ENCODE assay signal across 15 mouse cellular contexts in genomic region chr14:76471301-76471700, GRCm38 (mm10). TPM values are rescaled to one million over a fixed set of nuclear protein-coding genes. Genes with fewer than 3 reads are reported as not detected.
A peak's percentile ranks its signal among the peaks of the same experiment; 100 is the strongest.
DNase-seq lines count a peak whose midpoint lies in the region; ATAC-seq lines count a peak whose summit lies in the region.
"Had no signal": no experiment of that assay in that cellular context is flagged by ENCODE, and none has a peak within 500 bp of the region (broad histone marks: within the 10 kb centered on the region; RNA-seq: fewer than 3 reads in every experiment).

No protein-coding gene starts in this region.

- DNase-seq in adrenal gland, postnatal 36 days: peak; percentile 14 to 32
- DNase-seq in adrenal gland, postnatal 4 days (ENCODE audit: low spot score in 2 of 2): no peak
- no peak for DNase-seq in intestine, embryonic 14.5 days (ENCODE audit: low spot score)
- peak; percentile 51 for DNase-seq in midbrain, embryonic 11.5 days (ENCODE audit: low spot score, missing footprints)
- no peak for DNase-seq in midbrain, embryonic 10.5 days (ENCODE audit: low spot score)
- peak; percentile 42 for DNase-seq in kidney, postnatal 10 days
- no peak for DNase-seq in cerebellum, adult 9-10 months
- DNase-seq: cerebellum, adult 11-12 months; left cerebral cortex, postnatal 4 days; liver, embryonic 13.5 days had no signal

- no peak overlapping the region for H3K27ac ChIP-seq in intestine, embryonic 14.5 days (ENCODE audit: low read depth)
- no peak overlapping the region for H3K27ac ChIP-seq in intestine, embryonic 15.5 days
- no peak overlapping the region for H3K27ac ChIP-seq in midbrain, embryonic 11.5 days (ENCODE audit: low read depth, low read length)
- H3K27ac ChIP-seq in midbrain, embryonic 10.5 days (replicated peaks): no peak overlapping the region
- H3K27ac ChIP-seq: forebrain, embryonic 10.5 days; liver, embryonic 13.5 days; stomach, postnatal 0 days had no signal

- WGBS in intestine, embryonic 14.5 days: 70% methylated on average over 19 of the region's 19 CpGs
- 67% methylated on average over 19 of the region's 19 CpGs for WGBS in intestine, embryonic 15.5 days
- 75% methylated on average over 19 of the region's 19 CpGs for WGBS in midbrain, embryonic 11.5 days
- WGBS in midbrain, embryonic 10.5 days: 74% methylated on average over 19 of the region's 19 CpGs

- 0 out of 2 replicates have a peak, but pooled peaks have one; percentile 23 for ATAC-seq in intestine, embryonic 14.5 days (replicated peaks; ENCODE audit: low FRiP score, low TSS enrichment, low read depth)
- no peak for ATAC-seq in intestine, embryonic 15.5 days
- ATAC-seq in midbrain, embryonic 11.5 days (ENCODE audit: low FRiP score): no peak

- H3K9me3 ChIP-seq in intestine, embryonic 14.5 days (ENCODE audit: control insufficient read depth, low read length): no peaks in the 10 kb centered on the region
- no peaks in the 10 kb centered on the region for H3K9me3 ChIP-seq in intestine, embryonic 15.5 days
- H3K9me3 ChIP-seq in midbrain, embryonic 11.5 days (ENCODE audit: control insufficient read depth, low read length): no peaks in the 10 kb centered on the region
- H3K9me3 ChIP-seq in midbrain, embryonic 10.5 days (replicated peaks): no peaks in the 10 kb centered on the region
- H3K9me3 ChIP-seq: embryonic facial prominence, embryonic 13.5 days; forebrain, embryonic 10.5 days; liver, embryonic 13.5 days had no signal

- no peak overlapping the region for H3K4me2 ChIP-seq in intestine, embryonic 14.5 days (ENCODE audit: low read length)
- no peak overlapping the region for H3K4me2 ChIP-seq in intestine, embryonic 15.5 days (replicated peaks)
- H3K4me2 ChIP-seq in midbrain, embryonic 11.5 days: no peak overlapping the region
- H3K4me2 ChIP-seq: embryonic facial prominence, embryonic 13.5 days; liver, embryonic 13.5 days had no signal

- no peak overlapping the region for H3K4me3 ChIP-seq in intestine, embryonic 14.5 days (ENCODE audit: low read depth, low read length)
- H3K4me3 ChIP-seq in intestine, embryonic 15.5 days (replicated peaks): no peak overlapping the region
- H3K4me3 ChIP-seq in midbrain, embryonic 11.5 days (ENCODE audit: low read depth, low read length): no peak overlapping the region
- H3K4me3 ChIP-seq in midbrain, embryonic 10.5 days: no peak overlapping the region
- H3K4me3 ChIP-seq: embryonic facial prominence, embryonic 13.5 days; forebrain, embryonic 10.5 days; liver, embryonic 13.5 days had no signal

- H3K9ac ChIP-seq in intestine, embryonic 14.5 days (ENCODE audit: low read length): no peak overlapping the region
- no peak overlapping the region for H3K9ac ChIP-seq in intestine, embryonic 15.5 days
- no peak overlapping the region for H3K9ac ChIP-seq in midbrain, embryonic 11.5 days (ENCODE audit: low read length)
- H3K9ac ChIP-seq: embryonic facial prominence, embryonic 13.5 days; liver, embryonic 13.5 days had no signal

- no peaks in the 10 kb centered on the region for H3K36me3 ChIP-seq in intestine, embryonic 14.5 days (ENCODE audit: control insufficient read depth, insufficient read depth, low read length)
- H3K36me3 ChIP-seq in intestine, embryonic 15.5 days: no peaks in the 10 kb centered on the region
- H3K36me3 ChIP-seq in midbrain, embryonic 11.5 days (ENCODE audit: control insufficient read depth, insufficient read depth, low read length): no peaks in the 10 kb centered on the region
- H3K36me3 ChIP-seq in midbrain, embryonic 10.5 days: peaks cover 13% of the 10 kb centered on the region
- H3K36me3 ChIP-seq: embryonic facial prominence, embryonic 13.5 days; G1E; liver, embryonic 13.5 days had no signal

- no peaks in the 10 kb centered on the region for H3K27me3 ChIP-seq in intestine, embryonic 14.5 days (replicated peaks; ENCODE audit: control insufficient read depth, insufficient read depth, low read length)
- no peaks in the 10 kb centered on the region for H3K27me3 ChIP-seq in intestine, embryonic 15.5 days (replicated peaks)
- H3K27me3 ChIP-seq in midbrain, embryonic 11.5 days (ENCODE audit: control insufficient read depth, insufficient read depth, low read length): no peaks in the 10 kb centered on the region
- H3K27me3 ChIP-seq in midbrain, embryonic 10.5 days (ENCODE audit: low read depth, poor library complexity, severe bottlenecking): no peaks in the 10 kb centered on the region
- H3K27me3 ChIP-seq: embryonic facial prominence, embryonic 13.5 days; liver, embryonic 13.5 days had no signal

- peaks cover 16% of the 10 kb centered on the region for H3K4me1 ChIP-seq in intestine, embryonic 14.5 days (replicated peaks; ENCODE audit: control insufficient read depth, insufficient read depth, low read length)
- H3K4me1 ChIP-seq in intestine, embryonic 15.5 days (replicated peaks): peaks cover 5% of the 10 kb centered on the region; the same call in 1 of the 2 replicates
- peaks cover 6% of the 10 kb centered on the region for H3K4me1 ChIP-seq in midbrain, embryonic 11.5 days (ENCODE audit: control insufficient read depth, insufficient read depth, low read length)
- peaks cover 13% of the 10 kb centered on the region for H3K4me1 ChIP-seq in midbrain, embryonic 10.5 days
- H3K4me1 ChIP-seq: liver, embryonic 13.5 days had no signal

RNA-seq across cellular contexts. Expression of gene Tsc22d1, which starts 56.5 kb away (rescaled TPM):
- 1,000 to 10,000 TPM; 1,153 to 1,605 TPM for total RNA-seq in adrenal gland, postnatal 36 days (2021)
- total RNA-seq in adrenal gland, postnatal 4 days (2021): 1,000 to 10,000 TPM; 1,342 to 1,567 TPM
- 552 and 588 TPM in 2 replicates for polyA plus RNA-seq in intestine, embryonic 14.5 days (2014; fragmentation: Nextera tagmentation; extraction: Ambion mirVana)
- polyA plus RNA-seq in intestine, embryonic 15.5 days (2015; fragmentation: Nextera tagmentation; extraction: Ambion mirVana): 386 and 396 TPM in 2 replicates
- polyA plus RNA-seq in midbrain, embryonic 11.5 days (2014; fragmentation: Nextera tagmentation; extraction: Ambion mirVana): 494 and 495 TPM in 2 replicates
- 313 and 341 TPM in 2 replicates for polyA plus RNA-seq in midbrain, embryonic 10.5 days (2016; fragmentation: Nextera tagmentation; extraction: Ambion mirVana)

Comparison
In these comparisons a context has a peak if more than half of its experiments do, and no peak if none do; other contexts are left out.
1. DNase-seq: peak in adrenal gland, postnatal 36 days (2 of 2), midbrain, embryonic 11.5 days (single experiment) and kidney, postnatal 10 days (single experiment); none in adrenal gland, postnatal 4 days (0 of 2), intestine, embryonic 14.5 days (single experiment), midbrain, embryonic 10.5 days (single experiment) and cerebellum, adult 9-10 months (single experiment).